Mouse (Mus musculus) mature B cell (primary cell): ENCODE data around the gene Car3.

ENCODE experiments used
- in situ Hi-C: fragments of 300-500 bp; cut with MboI; formaldehyde crosslinking; loops from 2 replicates; pipeline ENCODE4 v1.14.3; 2019

Gene Car3

GRCm38 (mm10) chr3:14904165-14904564 lies 40.9 kb downstream of the Car3 start:
- in situ Hi-C loops, result no loop called here

GRCm38 (mm10) chr3:14907271-14907670 lies 44.0 kb downstream of the Car3 start:
- in situ Hi-C loops, result no loop called here

- in situ Hi-C loops, result no loop called here
Measured at GRCm38 (mm10) chr3:14911992-14912582, 48.8 kb downstream of the Car3 start.

- in situ Hi-C loops, result no loop called here
Measured at GRCm38 (mm10) chr3:14913774-14914173, 50.5 kb downstream of the Car3 start.

DNA sequence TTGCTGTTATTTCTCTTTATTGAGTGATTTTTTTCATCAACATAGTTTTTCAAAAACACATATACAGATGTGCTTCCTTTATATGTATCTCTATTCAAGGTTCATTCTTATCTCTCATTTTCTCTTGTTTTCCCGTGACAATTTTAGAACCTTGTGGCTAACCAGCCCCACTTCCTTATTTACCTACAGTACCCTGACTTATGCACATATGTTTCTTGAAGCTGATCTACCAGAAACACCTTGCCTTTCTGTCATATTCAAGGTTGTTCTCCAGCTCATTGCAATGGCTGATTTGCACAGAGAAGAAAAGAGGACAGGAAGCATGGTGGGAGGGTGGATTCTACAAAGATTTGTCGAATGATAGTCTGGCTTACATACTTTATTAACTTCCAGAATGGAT lies 52.0 kb downstream of the Car3 start:
- in situ Hi-C loops, result no loop called here

GRCm38 (mm10) chr3:14917261-14917660 lies 53.9 kb downstream of the Car3 start:
- in situ Hi-C loops, result no loop called here
